Mouse (Mus musculus) heart, embryonic 13.5 days (tissue): ENCODE data around the gene Has1. TPM values are rescaled to one million over a fixed set of nuclear protein-coding genes. Genes with fewer than 3 reads are reported as not detected.
"Not testable (repeated sequence)": the region's sequence is repeated elsewhere in the genome, so short reads cannot be mapped to it uniquely, and the experiment has no call there.

ENCODE experiments used
- ATAC-seq: fragments of 200-750 bp; cut with Nextera tagmentation; 2 replicates; pipeline ENCODE4 v1.8.0; 2017; ENCODE audit warnings: moderate TSS enrichment; ENCODE audit not compliant: insufficient number of reproducible peaks, low FRiP score, low TSS enrichment; ENCODE audit errors: extremely low read depth
- H3K27ac ChIP-seq: fragments of 300-500 bp; sonication (generic); replicated peaks from 2 replicates; pipeline ENCODE4 v1.5.1; 2015; ENCODE audit warnings: moderate library complexity, mild to moderate bottlenecking, inconsistent platforms
- H3K27me3 ChIP-seq: fragments of 300-500 bp; sonication (generic); replicated peaks from 2 replicates; pipeline ENCODE4 v1.6.1; 2015; ENCODE audit warnings: mild to moderate bottlenecking, inconsistent platforms
- H3K36me3 ChIP-seq: fragments of 300-500 bp; sonication (generic); 2 replicates; pipeline ENCODE4 v1.6.1; 2015; ENCODE audit warnings: mild to moderate bottlenecking, inconsistent platforms
- H3K4me1 ChIP-seq: fragments of 300-500 bp; sonication (generic); 2 replicates; pipeline ENCODE4 v1.6.1; 2015; ENCODE audit warnings: inconsistent platforms
- H3K4me2 ChIP-seq: fragments of 300-500 bp; sonication (generic); 2 replicates; pipeline ENCODE4 v1.6.1; 2015; ENCODE audit warnings: inconsistent platforms, mild to moderate bottlenecking, moderate library complexity
- H3K4me3 ChIP-seq: fragments of 300-500 bp; sonication (generic); 2 replicates; pipeline ENCODE4 v1.5.1; 2015; ENCODE audit warnings: moderate library complexity, mild to moderate bottlenecking, inconsistent platforms
- H3K9ac ChIP-seq: fragments of 300-500 bp; sonication (generic); 2 replicates; pipeline ENCODE4 v1.6.1; 2015; ENCODE audit warnings: inconsistent platforms, mild to moderate bottlenecking, moderate library complexity
- H3K9me3 ChIP-seq: fragments of 300-500 bp; sonication (generic); 2 replicates; pipeline ENCODE4 v1.6.1; 2016; ENCODE audit warnings: inconsistent platforms
- WGBS: fragments of 180-500 bp; shearing (Covaris S2); methylation state at CpG from one replicate; pipeline ENCODE4 v1.1.7; 2015; ENCODE audit warnings: mixed read lengths; 5-methylcytosine and 5-hydroxymethylcytosine counted together
- polyA plus RNA-seq: library from polyadenylated mRNA; unstranded; fragments of >200 nt; fragmentation: Nextera tagmentation; extraction: Ambion mirVana; gene quantifications from 2 replicates; pipeline ENCODE4 v1.2.1, GENCODE M21; 2015

Has1 gene
- polyA plus RNA-seq, 1 experiment from 2014 or later: 0.66 TPM

- Histone ChIP-seq H3K4me2 (no peak overlapping the region), H3K27ac (no peak overlapping the region), H3K9me3 (no peaks in the 10 kb centered on the region), H3K9ac (no peak overlapping the region), H3K27me3 (no peaks in the 10 kb centered on the region), H3K4me3 (no peak overlapping the region), H3K4me1 (no peaks in the 10 kb centered on the region), H3K36me3 (peaks cover 42% of the 10 kb centered on the region)
- WGBS: 80% methylated on average over 11 of the region's 11 CpGs
- ATAC-seq: no peak
These were observed 11.9 kb upstream of the Has1 start for GRCm38 (mm10) chr17:17866801-17867469.

- Histone ChIP-seq H3K36me3 (peaks cover 42% of the 10 kb centered on the region), H3K4me2 (no peak overlapping the region)
- 45% methylated on average over 2 of the region's 2 CpGs for WGBS
These were observed 10.2 kb upstream of the Has1 start for GRCm38 (mm10) chr17:17865168-17865567.

DNA sequence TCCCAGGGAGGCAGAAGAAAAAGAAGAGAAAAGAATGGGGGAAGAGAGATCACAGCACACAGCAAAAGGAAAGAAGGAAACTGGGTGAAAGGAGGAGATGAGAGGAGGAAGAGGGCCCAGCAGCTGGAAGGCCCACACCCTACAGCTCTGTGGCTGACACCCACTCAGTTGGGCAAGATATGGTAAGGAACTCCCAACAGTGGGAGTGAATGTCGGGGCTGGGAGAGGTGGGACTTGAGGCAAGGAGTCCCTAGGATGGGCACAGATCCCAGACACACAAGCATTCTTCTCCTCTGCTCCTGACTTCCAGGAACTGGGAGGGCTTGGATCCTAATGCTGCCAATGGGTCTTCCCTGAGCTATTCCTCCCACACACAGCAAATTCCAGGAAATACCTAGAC is 7.4 kb upstream of the Has1 start:
- no peak overlapping the region for H3K4me2 ChIP-seq
- no peaks in the 10 kb centered on the region for H3K9me3 ChIP-seq
- peaks cover 42% of the 10 kb centered on the region for H3K36me3 ChIP-seq
- no peak overlapping the region for H3K27ac ChIP-seq
- no peaks in the 10 kb centered on the region for H3K4me1 ChIP-seq
- WGBS: 25% methylated on average over 1 of the region's 1 CpGs
- H3K4me3 ChIP-seq: no peak overlapping the region
- ATAC-seq: no peak
- no peak overlapping the region for H3K9ac ChIP-seq
- no peaks in the 10 kb centered on the region for H3K27me3 ChIP-seq

More at GRCm38 (mm10) chr17:17865168-17865567, 10.2 kb upstream of the Has1 start:
- no peak overlapping the region for H3K9ac ChIP-seq
- H3K9me3 ChIP-seq: no peaks in the 10 kb centered on the region
- no peak overlapping the region for H3K27ac ChIP-seq
- no peak overlapping the region for H3K4me3 ChIP-seq
- no peaks in the 10 kb centered on the region for H3K27me3 ChIP-seq
- H3K4me1 ChIP-seq: no peaks in the 10 kb centered on the region
- ATAC-seq: no peak

DNA sequence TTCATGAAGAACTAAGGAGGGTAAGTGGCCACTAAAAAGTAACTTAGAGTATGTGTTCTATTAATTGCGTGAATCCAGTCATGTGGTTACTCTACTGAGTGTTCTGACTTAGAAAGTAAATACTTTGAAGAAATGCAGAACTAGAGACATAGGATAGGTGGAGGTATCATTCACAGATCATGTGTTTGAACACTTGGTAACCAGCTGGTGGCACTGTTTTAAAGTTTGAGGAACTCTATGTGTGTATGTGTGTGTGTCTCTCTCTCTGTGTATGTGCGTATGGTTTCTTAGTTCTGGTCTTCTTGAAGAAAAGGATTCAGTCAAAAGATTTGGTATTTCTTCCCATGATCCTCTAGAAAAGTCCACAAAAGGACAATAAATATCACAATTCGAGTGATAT is 5.1 kb upstream of the Has1 start:
- WGBS: 82% methylated on average over 3 of the region's 3 CpGs
- no peaks in the 10 kb centered on the region for H3K27me3 ChIP-seq
- no peak overlapping the region for H3K27ac ChIP-seq
- peaks cover 29% of the 10 kb centered on the region for H3K36me3 ChIP-seq
- no peaks in the 10 kb centered on the region for H3K4me1 ChIP-seq
- ATAC-seq: no peak
- H3K4me3 ChIP-seq: no peak overlapping the region
- no peaks in the 10 kb centered on the region for H3K9me3 ChIP-seq
- H3K9ac ChIP-seq: no peak overlapping the region
- no peak overlapping the region for H3K4me2 ChIP-seq

DNA sequence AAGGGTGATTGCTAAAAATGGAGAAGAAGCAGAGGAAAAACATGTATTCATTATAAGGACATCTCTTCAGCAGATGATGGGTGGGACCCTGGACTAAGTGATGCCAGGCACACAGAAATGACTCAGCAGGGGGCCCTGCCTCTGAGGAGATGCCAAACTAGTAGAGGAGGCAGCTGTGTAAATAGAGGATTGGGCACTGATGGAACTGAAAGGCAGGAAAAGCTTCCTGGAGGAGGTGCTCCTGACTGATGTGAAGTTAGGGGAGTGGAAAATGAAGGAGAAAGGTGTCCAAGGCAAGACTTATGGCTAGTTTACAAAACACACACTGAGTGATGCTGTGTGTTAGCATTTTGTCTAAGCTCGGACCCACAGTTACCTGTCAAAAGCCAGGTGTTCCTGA is 2.4 kb upstream of the Has1 start:
- 73% methylated on average over 1 of the region's 1 CpGs for WGBS

GRCm38 (mm10) chr17:17856612-17857011 is 1.6 kb upstream of the Has1 start:
- Histone ChIP-seq H3K9ac (no peak overlapping the region), H3K4me3 (no peak overlapping the region), H3K27me3 (no peaks in the 10 kb centered on the region), H3K4me1 (no peaks in the 10 kb centered on the region), H3K27ac (no peak overlapping the region), H3K36me3 (peaks cover 6% of the 10 kb centered on the region; the same call in 1 of the 2 replicates), H3K4me2 (no peak overlapping the region), H3K9me3 (no peaks in the 10 kb centered on the region)
- no peak for ATAC-seq
- WGBS: 66% methylated on average over 1 of the region's 1 CpGs

More for the DNA sequence above, 2.4 kb upstream of the Has1 start:
- ATAC-seq: no peak
- Histone ChIP-seq H3K9me3 (no peaks in the 10 kb centered on the region), H3K27me3 (no peaks in the 10 kb centered on the region), H3K36me3 (peaks cover 8% of the 10 kb centered on the region), H3K9ac (no peak overlapping the region), H3K4me2 (no peak overlapping the region), H3K27ac (no peak overlapping the region), H3K4me1 (no peaks in the 10 kb centered on the region), H3K4me3 (no peak overlapping the region)

DNA sequence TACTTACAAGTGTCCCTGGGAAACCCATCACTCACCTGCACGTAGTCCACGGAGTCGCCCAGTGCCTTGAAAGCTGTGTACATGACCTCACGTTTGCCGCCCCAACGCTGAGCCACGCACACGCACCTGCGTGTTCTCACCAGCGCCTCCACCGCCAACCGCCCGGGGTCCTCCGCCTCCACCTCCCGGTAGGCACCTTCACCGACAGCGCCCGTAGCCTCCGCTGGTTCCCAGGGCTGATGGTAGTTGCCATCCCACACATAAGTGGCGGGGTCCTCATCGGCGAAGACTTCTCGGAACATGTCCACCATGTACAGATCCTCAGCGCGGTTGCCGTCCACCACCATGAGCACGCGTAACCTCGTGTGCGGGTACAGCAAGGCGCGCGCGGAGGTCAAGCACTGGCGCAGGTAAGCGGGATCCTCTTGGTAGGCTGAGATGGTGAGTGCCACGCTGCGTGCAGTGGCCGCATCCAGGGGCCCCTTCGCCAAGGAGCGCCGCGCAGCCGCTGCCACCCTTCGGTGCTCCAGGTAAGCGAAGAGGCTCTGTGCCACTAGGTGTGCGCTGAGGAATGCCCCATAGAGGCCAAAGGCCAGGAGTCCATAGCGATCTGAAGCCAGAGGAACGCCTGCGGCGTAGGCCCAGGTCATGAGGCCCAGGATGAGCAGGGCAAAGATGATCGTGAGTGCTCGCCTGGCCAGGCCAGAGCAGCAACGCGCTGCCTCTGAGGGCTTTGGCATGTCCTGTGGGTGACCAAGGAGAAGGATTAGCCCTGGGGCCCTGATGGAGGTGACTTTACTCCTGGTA is 4.9 kb downstream of the Has1 start:
- Histone ChIP-seq H3K4me3 (peak overlapping the region; percentile 17), H3K4me2 (peak overlapping the region; percentile 49), H3K9me3 (no peaks in the 10 kb centered on the region), H3K36me3 (peaks cover 11% of the 10 kb centered on the region; the same call in 1 of the 2 replicates), H3K27me3 (peaks cover 17% of the 10 kb centered on the region), H3K9ac (no peak overlapping the region), H3K27ac (no peak overlapping the region), H3K4me1 (peaks cover 6% of the 10 kb centered on the region; the same call in 1 of the 2 replicates)
- WGBS: 19% methylated on average over 55 of the region's 55 CpGs
- ATAC-seq: no peak

GRCm38 (mm10) chr17:17848988-17849387 is 6.0 kb downstream of the Has1 start:
- Histone ChIP-seq H3K4me1 (peaks cover 6% of the 10 kb centered on the region; the same call in 1 of the 2 replicates), H3K36me3 (peaks cover 11% of the 10 kb centered on the region; the same call in 1 of the 2 replicates), H3K4me3 (no peak overlapping the region), H3K27me3 (peaks cover 17% of the 10 kb centered on the region), H3K27ac (no peak overlapping the region), H3K9ac (no peak overlapping the region), H3K4me2 (no peak overlapping the region), H3K9me3 (no peaks in the 10 kb centered on the region)
- ATAC-seq: no peak
- WGBS: 41% methylated on average over 2 of the region's 2 CpGs

DNA sequence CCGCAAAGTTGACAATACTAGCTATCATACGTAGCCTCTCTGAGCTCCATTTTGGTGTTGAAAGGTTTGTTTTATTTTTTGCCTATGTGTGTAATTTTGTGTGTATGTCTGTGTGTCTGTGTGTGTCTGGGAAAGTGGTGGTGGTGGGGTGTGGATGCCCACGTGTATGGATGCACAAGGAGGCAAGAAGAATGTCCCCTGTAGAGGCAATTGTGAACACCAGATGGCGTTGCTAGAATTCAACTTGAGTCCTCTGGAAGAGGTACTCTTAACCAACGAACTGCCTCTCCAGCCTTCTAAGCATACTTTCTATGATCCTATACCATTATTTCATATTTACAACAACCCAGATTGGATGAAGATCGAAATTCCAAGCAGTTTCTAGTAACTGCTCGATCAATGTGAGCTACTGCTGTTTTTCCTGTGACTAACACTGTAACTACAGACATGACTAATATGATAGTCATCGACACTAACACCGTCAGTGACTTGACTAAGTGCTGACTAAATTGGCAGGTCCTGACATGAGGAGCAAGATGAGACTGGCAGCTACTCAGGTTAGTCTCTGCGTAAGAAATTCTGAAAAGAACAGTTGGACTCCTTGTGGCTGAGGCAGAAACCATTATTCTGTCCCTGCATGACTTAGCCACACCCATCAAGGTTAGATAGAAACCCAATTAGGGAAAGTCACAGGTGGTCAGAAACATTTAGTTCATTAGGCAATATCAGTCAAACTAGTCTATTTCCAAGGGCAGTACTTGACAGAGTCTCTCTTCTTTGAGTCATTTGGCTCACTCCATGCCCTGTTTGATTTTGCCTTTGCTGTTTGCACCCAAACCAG is 9.6 kb downstream of the Has1 start:
- peaks cover 32% of the 10 kb centered on the region for H3K36me3 ChIP-seq
- no peak overlapping the region for H3K4me2 ChIP-seq
- no peak for ATAC-seq
- H3K4me3 ChIP-seq: no peak overlapping the region
- no peak overlapping the region for H3K27ac ChIP-seq
- no peak overlapping the region for H3K9ac ChIP-seq
- H3K9me3 ChIP-seq: no peaks in the 10 kb centered on the region
- H3K4me1 ChIP-seq: peaks cover 10% of the 10 kb centered on the region
- WGBS: 70% methylated on average over 10 of the region's 10 CpGs
- peaks cover 14% of the 10 kb centered on the region for H3K27me3 ChIP-seq

DNA sequence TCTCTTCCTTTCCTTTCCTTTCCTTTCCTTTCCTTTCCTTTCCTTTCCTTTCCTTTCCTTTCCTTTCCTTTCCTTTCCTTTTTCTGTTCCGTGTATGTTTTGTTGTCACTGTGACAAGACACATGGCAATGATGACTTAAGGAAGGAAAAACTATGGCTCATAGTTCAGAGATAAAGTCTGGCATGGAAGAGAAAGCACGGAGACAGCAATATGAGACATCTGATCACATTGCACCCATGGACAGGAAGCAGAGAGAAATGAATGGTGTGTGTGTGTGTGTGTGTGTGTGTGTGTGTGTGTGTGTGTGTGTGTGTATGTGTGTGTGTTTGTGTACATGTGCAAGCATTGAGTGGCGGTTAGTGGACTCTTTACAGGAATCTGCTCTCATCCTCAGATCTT is 10.4 kb downstream of the Has1 start:
- H3K9ac ChIP-seq, H3K4me1 ChIP-seq, H3K27me3 ChIP-seq, H3K4me3 ChIP-seq, ATAC-seq, H3K4me2 ChIP-seq, H3K9me3 ChIP-seq, H3K27ac ChIP-seq: not testable (repeated sequence)
- peaks cover 40% of the 10 kb centered on the region for H3K36me3 ChIP-seq
- WGBS: 46% methylated on average over 3 of the region's 3 CpGs
